Mouse (Mus musculus): ENCODE results near the gene Gak. TPM values are rescaled to one million over a fixed set of nuclear protein-coding genes. Genes with fewer than 3 reads are reported as not detected.
A peak's percentile ranks its signal among the peaks of the same experiment; 100 is the strongest.

Gak gene
- polyA plus RNA-seq, 1 experiment from 2014 or later: 29.4 TPM

GRCm38 (mm10) chr5:108556986-108557385 is 72.6 kb downstream of the Gak start:
- 76% methylated on average over 4 of the region's 4 CpGs for whole genome bisulfite sequencing (ENCODE audit: insufficient replicate concordance)

GRCm38 (mm10) chr5:108554041-108554440 is 75.5 kb downstream of the Gak start:
- 38% methylated on average over 1 of the region's 1 CpGs for WGBS (ENCODE audit: insufficient replicate concordance)
- Histone ChIP-seq H3K27me3 (ENCODE audit: control insufficient read depth, insufficient read depth, low read length) (peaks cover 30% of the 10 kb centered on the region), H3K36me3 (ENCODE audit: control insufficient read depth, insufficient read depth, low read length) (no peaks in the 10 kb centered on the region), H3K9me3 (replicated peaks; ENCODE audit: control insufficient read depth, low read length) (no peaks in the 10 kb centered on the region), H3K9ac (ENCODE audit: low read depth, low read length) (no peak overlapping the region), H3K4me2 (no peak overlapping the region), H3K4me1 (ENCODE audit: control insufficient read depth, insufficient read depth, low read length) (peaks cover 7% of the 10 kb centered on the region; the same call in 1 of the 2 replicates), H3K4me3 (ENCODE audit: low read depth, low read length) (no peak overlapping the region), H3K27ac (ENCODE audit: low read depth, low read length) (no peak overlapping the region)
- no peak for ATAC-seq (replicated peaks; ENCODE audit: insufficient number of reproducible peaks, low FRiP score, low TSS enrichment)

More at GRCm38 (mm10) chr5:108556986-108557385, 72.6 kb downstream of the Gak start:
- ATAC-seq (replicated peaks; ENCODE audit: insufficient number of reproducible peaks, low FRiP score, low TSS enrichment): no peak
- no peak overlapping the region for H3K9ac ChIP-seq (ENCODE audit: low read depth, low read length)
- no peak overlapping the region for H3K4me3 ChIP-seq (ENCODE audit: low read depth, low read length)
- no peaks in the 10 kb centered on the region for H3K36me3 ChIP-seq (ENCODE audit: control insufficient read depth, insufficient read depth, low read length)
- no peak overlapping the region for H3K27ac ChIP-seq (ENCODE audit: low read depth, low read length)
- no peak overlapping the region for H3K4me2 ChIP-seq
- H3K9me3 ChIP-seq (replicated peaks; ENCODE audit: control insufficient read depth, low read length): no peaks in the 10 kb centered on the region
- no peaks in the 10 kb centered on the region for H3K4me1 ChIP-seq (ENCODE audit: control insufficient read depth, insufficient read depth, low read length)
- peaks cover 5% of the 10 kb centered on the region; the same call in 1 of the 2 replicates for H3K27me3 ChIP-seq (ENCODE audit: control insufficient read depth, insufficient read depth, low read length)

GRCm38 (mm10) chr5:108550207-108550594 is 79.4 kb downstream of the Gak start:
- WGBS (ENCODE audit: insufficient replicate concordance): 1% methylated on average over 16 of the region's 16 CpGs
- H3K9me3 ChIP-seq (replicated peaks; ENCODE audit: control insufficient read depth, low read length): no peaks in the 10 kb centered on the region
- H3K9ac ChIP-seq (ENCODE audit: low read depth, low read length): no peak overlapping the region
- peak overlapping the region; percentile 79 for H3K4me2 ChIP-seq
- H3K27me3 ChIP-seq (ENCODE audit: control insufficient read depth, insufficient read depth, low read length): peaks cover 39% of the 10 kb centered on the region
- H3K4me1 ChIP-seq (ENCODE audit: control insufficient read depth, insufficient read depth, low read length): peaks cover 7% of the 10 kb centered on the region; the same call in 1 of the 2 replicates
- no peak overlapping the region for H3K27ac ChIP-seq (ENCODE audit: low read depth, low read length)
- peak overlapping the region; percentile 40 for H3K4me3 ChIP-seq (ENCODE audit: low read depth, low read length)
- no peak for ATAC-seq (replicated peaks; ENCODE audit: insufficient number of reproducible peaks, low FRiP score, low TSS enrichment)
- H3K36me3 ChIP-seq (ENCODE audit: control insufficient read depth, insufficient read depth, low read length): no peaks in the 10 kb centered on the region

- Histone ChIP-seq H3K9ac (ENCODE audit: low read depth, low read length) (no peak within 1 kb of the TSS), H3K4me2 (peak within 1 kb of the TSS; percentile 79), H3K4me1 (ENCODE audit: control insufficient read depth, insufficient read depth, low read length) (peaks cover 7% of the 10 kb centered on the region; the same call in 1 of the 2 replicates), H3K9me3 (replicated peaks; ENCODE audit: control insufficient read depth, low read length) (no peaks in the 10 kb centered on the region), H3K36me3 (ENCODE audit: control insufficient read depth, insufficient read depth, low read length) (no peaks in the 10 kb centered on the region), H3K4me3 (ENCODE audit: low read depth, low read length) (peak within 1 kb of the TSS; percentile 40), H3K27ac (ENCODE audit: low read depth, low read length) (no peak within 1 kb of the TSS), H3K27me3 (ENCODE audit: control insufficient read depth, insufficient read depth, low read length) (peaks cover 38% of the 10 kb centered on the region)
- ATAC-seq (replicated peaks; ENCODE audit: insufficient number of reproducible peaks, low FRiP score, low TSS enrichment): no peak
- WGBS (ENCODE audit: insufficient replicate concordance): 1% methylated on average over 48 of the region's 56 CpGs
Measured at GRCm38 (mm10) chr5:108549489-108550206, 79.9 kb downstream of the Gak start, which contains the start of gene Cplx1. Cplx1 (minus strand) TSS chr5:108550024.

GRCm38 (mm10) chr5:108549137-108549488 is 80.4 kb downstream of the Gak start:
- H3K4me3 ChIP-seq (ENCODE audit: low read depth, low read length): peak overlapping the region; percentile 40; the same call in 1 of the 2 replicates
- H3K27me3 ChIP-seq (ENCODE audit: control insufficient read depth, insufficient read depth, low read length): peaks cover 36% of the 10 kb centered on the region
- no peak for ATAC-seq (replicated peaks; ENCODE audit: insufficient number of reproducible peaks, low FRiP score, low TSS enrichment)

GRCm38 (mm10) chr5:108547636-108548035 is 81.9 kb downstream of the Gak start:
- Histone ChIP-seq H3K4me2 (no peak overlapping the region), H3K36me3 (ENCODE audit: control insufficient read depth, insufficient read depth, low read length) (no peaks in the 10 kb centered on the region), H3K27ac (ENCODE audit: low read depth, low read length) (no peak overlapping the region), H3K4me3 (ENCODE audit: low read depth, low read length) (no peak overlapping the region), H3K27me3 (ENCODE audit: control insufficient read depth, insufficient read depth, low read length) (peaks cover 36% of the 10 kb centered on the region), H3K9ac (ENCODE audit: low read depth, low read length) (no peak overlapping the region), H3K4me1 (ENCODE audit: control insufficient read depth, insufficient read depth, low read length) (peaks cover 7% of the 10 kb centered on the region; the same call in 1 of the 2 replicates), H3K9me3 (replicated peaks; ENCODE audit: control insufficient read depth, low read length) (no peaks in the 10 kb centered on the region)
- no peak for ATAC-seq (replicated peaks; ENCODE audit: insufficient number of reproducible peaks, low FRiP score, low TSS enrichment)
- WGBS (ENCODE audit: insufficient replicate concordance): 77% methylated on average over 5 of the region's 5 CpGs

More at GRCm38 (mm10) chr5:108549137-108549488, 80.4 kb downstream of the Gak start:
- Histone ChIP-seq H3K27ac (ENCODE audit: low read depth, low read length) (no peak overlapping the region), H3K36me3 (ENCODE audit: control insufficient read depth, insufficient read depth, low read length) (no peaks in the 10 kb centered on the region), H3K4me1 (ENCODE audit: control insufficient read depth, insufficient read depth, low read length) (peaks cover 7% of the 10 kb centered on the region; the same call in 1 of the 2 replicates), H3K4me2 (peak overlapping the region; percentile 79), H3K9ac (ENCODE audit: low read depth, low read length) (no peak overlapping the region), H3K9me3 (replicated peaks; ENCODE audit: control insufficient read depth, low read length) (no peaks in the 10 kb centered on the region)
- 18% methylated on average over 7 of the region's 7 CpGs for WGBS (ENCODE audit: insufficient replicate concordance)

- no peak overlapping the region for H3K9ac ChIP-seq (ENCODE audit: low read depth, low read length)
- WGBS (ENCODE audit: insufficient replicate concordance): 58% methylated on average over 7 of the region's 7 CpGs
- no peak for ATAC-seq (replicated peaks; ENCODE audit: insufficient number of reproducible peaks, low FRiP score, low TSS enrichment)
Measured at GRCm38 (mm10) chr5:108543516-108544291, 85.9 kb downstream of the Gak start.

GRCm38 (mm10) chr5:108534188-108534587 is 95.4 kb downstream of the Gak start:
- no peak overlapping the region for H3K4me3 ChIP-seq (ENCODE audit: low read depth, low read length)
- H3K4me2 ChIP-seq: no peak overlapping the region
- no peaks in the 10 kb centered on the region for H3K4me1 ChIP-seq (ENCODE audit: control insufficient read depth, insufficient read depth, low read length)
- no peak overlapping the region for H3K9ac ChIP-seq (ENCODE audit: low read depth, low read length)
- 92% methylated on average over 2 of the region's 2 CpGs for WGBS (ENCODE audit: insufficient replicate concordance)
- no peaks in the 10 kb centered on the region for H3K27me3 ChIP-seq (ENCODE audit: control insufficient read depth, insufficient read depth, low read length)
- no peak for ATAC-seq (replicated peaks; ENCODE audit: insufficient number of reproducible peaks, low FRiP score, low TSS enrichment)
- H3K36me3 ChIP-seq (ENCODE audit: control insufficient read depth, insufficient read depth, low read length): no peaks in the 10 kb centered on the region
- peaks cover 7% of the 10 kb centered on the region for H3K9me3 ChIP-seq (replicated peaks; ENCODE audit: control insufficient read depth, low read length)
- no peak overlapping the region for H3K27ac ChIP-seq (ENCODE audit: low read depth, low read length)

More at GRCm38 (mm10) chr5:108543516-108544291, 85.9 kb downstream of the Gak start:
- Histone ChIP-seq H3K4me2 (no peak overlapping the region), H3K27ac (ENCODE audit: low read depth, low read length) (no peak overlapping the region), H3K4me3 (ENCODE audit: low read depth, low read length) (no peak overlapping the region), H3K4me1 (ENCODE audit: control insufficient read depth, insufficient read depth, low read length) (no peaks in the 10 kb centered on the region), H3K27me3 (ENCODE audit: control insufficient read depth, insufficient read depth, low read length) (peaks cover 6% of the 10 kb centered on the region), H3K36me3 (ENCODE audit: control insufficient read depth, insufficient read depth, low read length) (no peaks in the 10 kb centered on the region), H3K9me3 (replicated peaks; ENCODE audit: control insufficient read depth, low read length) (no peaks in the 10 kb centered on the region)
